Mouse (Mus musculus) Patski (cell line): ENCODE data around the gene Sft2d2. TPM values are rescaled to one million over a fixed set of nuclear protein-coding genes. Genes with fewer than 3 reads are reported as not detected.

Experiments used
- ATAC-seq: fragments of 100-300 bp; one replicate; pipeline ENCODE4 v1.8.0; 2021
- CTCF ChIA-PET: fragments of 350-600 bp; sonication (Branson Sonifier 250); formaldehyde crosslinking; loops from one replicate; lab custom pipeline; 2022; ENCODE audit warnings: inconsistent platforms; lab: Charles Lee
- POLR2A ChIA-PET: fragments of 350-600 bp; sonication (Branson Sonifier 250); formaldehyde crosslinking; loops from one replicate; lab custom pipeline; 2022; ENCODE audit warnings: antibody characterized with exemption, inconsistent platforms; lab: Charles Lee
- DNase-seq: peaks from one replicate; pipeline ENCODE4 v3.0.0-alpha.2; 2011; ENCODE audit warnings: low read depth, low spot score
- H3K27me3 ChIP-seq: fragments of 371-371 bp; one replicate; pipeline ENCODE4 v1.5.1; 2021
- CTCF ChIP-seq: fragments of 100-300 bp; IDR thresholded peaks from one replicate; pipeline ENCODE4 v1.5.1; 2021
- in situ Hi-C: fragments of 300-500 bp; cut with MboI; formaldehyde crosslinking; loops from 3 replicates; pipeline ENCODE4 v1.11.1; 2018; ENCODE audit warnings: low pct_unique_long_range_greater_than_20kb, mixed read lengths
- polyA plus RNA-seq: library from polyadenylated mRNA; unstranded; gene quantifications from one replicate; pipeline ENCODE4 v1.2.3, GENCODE M21; 2021

Sft2d2 gene
- 44.8 TPM for polyA plus RNA-seq

DNA sequence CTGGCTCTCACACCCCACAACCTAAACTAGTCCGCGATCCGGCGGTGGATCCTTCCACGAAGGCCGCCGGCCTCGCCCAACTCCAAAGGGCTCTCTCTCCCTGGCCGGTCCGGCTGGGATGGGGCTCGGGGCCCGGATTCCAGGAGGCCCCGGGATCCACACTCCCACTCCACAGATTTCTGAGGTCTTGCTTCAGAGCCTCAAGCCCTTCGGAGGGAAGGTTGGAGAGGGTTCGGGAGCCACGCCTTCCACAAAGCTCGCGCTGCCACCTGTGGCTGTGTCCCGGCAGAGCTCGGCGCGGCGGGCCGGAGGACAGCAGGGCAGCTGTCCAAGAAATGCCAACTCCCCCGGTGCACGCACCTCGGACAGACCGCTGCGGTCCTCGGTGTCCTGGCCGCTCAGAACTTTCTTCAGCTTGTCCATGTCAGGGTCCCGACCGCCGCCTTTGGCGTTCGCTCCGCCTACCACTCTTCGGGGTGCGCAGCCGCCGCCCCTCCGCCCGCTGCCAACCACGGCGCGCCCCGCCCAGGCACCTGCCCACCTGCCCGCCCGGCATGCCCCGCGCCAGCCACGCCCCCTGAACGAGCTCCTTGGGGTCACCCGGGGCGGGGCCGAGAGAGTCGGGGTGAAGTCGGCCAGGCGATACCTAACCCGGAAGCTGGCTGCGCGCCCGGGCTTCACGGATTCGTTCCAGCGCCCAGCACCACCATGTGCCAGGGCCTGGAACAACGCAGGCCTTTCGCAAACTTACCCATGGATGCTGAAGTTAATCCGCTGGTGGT is at the start of gene Sft2d2:
Gene Sft2d2 (minus strand): TSS at position 559 of the 782 bp plus-strand sequence.
- in situ Hi-C loops, result no loop called here
- POLR2A ChIA-PET, result no interaction called here
- peak; percentile 73 for ATAC-seq
- TF ChIP-seq CTCF, result no peak
- no peaks in the 10 kb centered on the region for H3K27me3 ChIP-seq
- peak; percentile 24 for DNase-seq
- CTCF ChIA-PET, result no interaction called here

DNA sequence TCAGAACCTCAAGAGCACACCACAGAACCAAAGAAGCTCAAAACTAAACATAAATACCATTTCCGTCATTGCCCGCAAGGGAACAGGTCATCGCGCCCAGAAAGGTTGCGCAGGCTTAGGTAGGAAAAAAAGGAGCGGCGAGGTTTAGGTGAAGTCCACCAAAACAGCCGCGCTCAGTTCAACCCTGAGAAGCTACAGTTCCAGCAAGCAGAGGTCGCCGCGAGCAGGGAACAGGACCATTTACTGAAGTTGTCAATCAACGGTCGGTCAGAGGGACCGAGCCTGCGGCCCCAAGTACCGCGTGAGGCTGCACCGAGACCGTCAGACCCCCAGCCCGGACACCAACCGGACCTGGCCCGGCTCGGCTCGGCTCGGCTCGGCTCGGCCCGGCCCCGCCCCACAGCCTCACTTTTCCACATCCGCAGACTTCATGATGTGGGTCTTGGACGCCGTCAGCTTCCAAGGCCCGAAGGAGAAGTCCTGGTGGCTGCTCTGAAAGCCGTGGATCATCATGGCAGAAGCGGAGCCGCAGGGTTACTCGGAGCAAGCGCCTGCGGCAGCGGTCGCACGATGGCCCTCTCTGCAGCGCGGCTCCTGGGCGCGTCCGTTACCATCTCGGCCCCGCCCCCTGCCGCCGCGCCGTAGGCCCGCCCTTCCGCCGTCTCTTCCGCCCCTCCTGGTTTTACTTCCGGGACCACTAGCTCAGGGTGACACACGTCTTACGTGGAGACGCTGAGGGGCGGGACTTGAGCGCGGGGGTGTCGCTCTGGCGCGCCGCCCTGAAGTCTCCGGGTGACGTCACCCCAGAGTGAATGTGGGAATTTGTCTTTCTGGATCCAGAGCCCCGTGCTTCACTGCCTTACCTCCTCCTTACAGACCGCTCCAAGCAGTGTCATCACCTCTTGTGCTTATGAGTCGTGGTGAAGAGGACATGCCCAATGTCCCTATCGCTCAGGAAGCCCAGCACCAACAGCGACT is 42.4 kb upstream of the Sft2d2 start, which contains the start of gene Tiprl:
Gene Tiprl (minus strand): TSS at position 676 of the 978 bp plus-strand sequence.
- peak; percentile 97 for ATAC-seq
- CTCF ChIA-PET, result no interaction called here
- H3K27me3 ChIP-seq, result no peaks in the 10 kb centered on the region
- peak; percentile 79 for DNase-seq
- TF ChIP-seq CTCF, result no peak
- in situ Hi-C loops, result loop anchor here (10.0 kb wide), 1 partner anchor 228 kb away; the partner anchor contains the start of genes Dcaf6 and Mpc2
- POLR2A ChIA-PET, result no interaction called here

DNA sequence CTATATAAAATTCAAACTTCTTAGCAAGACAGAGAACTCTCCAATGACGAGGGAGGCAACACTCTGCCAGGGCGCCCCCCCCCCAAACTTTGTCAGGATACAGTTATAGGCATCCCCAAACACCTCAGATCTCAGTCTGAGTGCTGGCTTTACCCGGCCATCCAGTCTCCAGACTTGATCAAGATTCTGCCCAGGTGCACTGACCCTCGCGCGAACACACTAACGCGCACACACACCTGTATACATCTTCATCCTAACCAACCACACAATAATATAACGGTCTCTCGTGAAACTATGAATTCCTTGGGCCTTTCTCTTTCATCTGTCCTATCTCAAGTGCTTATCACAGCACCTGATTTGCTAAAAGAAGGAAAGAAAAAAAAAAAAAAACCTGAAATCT is 41.6 kb upstream of the Sft2d2 start:
- H3K27me3 ChIP-seq, result no peaks in the 10 kb centered on the region
- no peak for ATAC-seq
- in situ Hi-C loops, result loop anchor here (10.0 kb wide), 1 partner anchor 229 kb away; the partner anchor contains the start of genes Dcaf6 and Mpc2
- ChIA-PET CTCF (no interaction called here), POLR2A (interaction anchor here (0.9 kb wide), 1 partner anchor 12 kb away, joined by 3 read pairs; no protein-coding TSS in a partner anchor)
- DNase-seq, result no peak
- TF ChIP-seq CTCF, result no peak

DNA sequence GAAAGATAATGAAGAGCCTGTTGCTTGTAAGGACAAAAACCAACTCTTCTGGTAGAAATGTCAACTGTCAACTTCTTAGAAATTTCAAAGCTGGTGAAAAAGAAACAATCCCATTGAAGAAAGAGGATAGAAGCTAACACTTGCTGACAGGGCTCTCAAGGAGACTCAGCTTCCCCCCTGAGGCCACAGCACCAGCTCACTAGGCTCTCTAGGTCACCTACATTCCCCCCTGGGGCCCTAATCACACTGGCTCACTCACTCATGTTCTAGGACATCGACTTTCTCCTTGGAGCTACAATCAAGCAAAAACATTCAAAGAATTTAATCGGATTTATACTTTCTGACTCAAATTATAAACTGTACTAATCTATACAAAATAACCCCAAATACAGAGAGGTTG is 39.6 kb upstream of the Sft2d2 start:
- DNase-seq (no peak), ATAC-seq (no peak)
- CTCF ChIA-PET, result no interaction called here
- in situ Hi-C loops, result loop anchor here (10.0 kb wide), 1 partner anchor 231 kb away; the partner anchor contains the start of genes Dcaf6 and Mpc2
- TF ChIP-seq CTCF, result no peak
- H3K27me3 ChIP-seq, result no peaks in the 10 kb centered on the region
- POLR2A ChIA-PET, result no interaction called here

- TF ChIP-seq CTCF, result peak; percentile 65
- in situ Hi-C loops, result loop anchor here (10.0 kb wide), 1 partner anchor 234 kb away; the partner anchor contains the start of genes Dcaf6 and Mpc2
Measured at GRCm38 (mm10) chr1:165230691-165231090, 36.5 kb upstream of the Sft2d2 start.

DNA sequence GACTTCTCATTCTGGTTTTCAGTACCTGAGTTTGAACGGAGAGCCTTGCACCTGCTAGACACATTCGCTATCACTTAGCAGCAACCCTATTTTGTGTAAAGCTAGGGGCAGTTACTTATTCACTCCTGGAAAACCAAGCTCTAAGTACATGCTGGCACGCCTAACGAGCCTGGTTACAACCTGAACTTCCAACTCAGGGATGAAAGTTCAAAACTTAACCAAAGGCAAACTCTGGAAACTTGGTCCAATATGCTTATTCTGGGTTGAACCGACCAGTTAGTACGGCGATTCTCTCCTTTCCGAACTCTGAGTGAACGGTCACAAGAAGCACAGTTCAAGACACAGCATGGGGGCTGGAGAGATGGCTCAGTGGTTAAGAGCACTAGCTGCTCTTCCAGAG is 35.3 kb upstream of the Sft2d2 start:
- ChIA-PET POLR2A (no interaction called here), CTCF (interaction anchor here (0.9 kb wide), 1 partner anchor 9 kb away, joined by 4 read pairs; no protein-coding TSS in a partner anchor)

More at GRCm38 (mm10) chr1:165230691-165231090, 36.5 kb upstream of the Sft2d2 start:
- DNase-seq (no peak), ATAC-seq (no peak)
- POLR2A ChIA-PET, result no interaction called here
- no peaks in the 10 kb centered on the region for H3K27me3 ChIP-seq
- CTCF ChIA-PET, result no interaction called here

GRCm38 (mm10) chr1:165217023-165217589 is 22.9 kb upstream of the Sft2d2 start:
- no peak for DNase-seq

More for the DNA sequence above, 35.3 kb upstream of the Sft2d2 start:
- H3K27me3 ChIP-seq, result no peaks in the 10 kb centered on the region
- no peak for DNase-seq
- in situ Hi-C loops, result no loop called here
- TF ChIP-seq CTCF, result no peak
- ATAC-seq, result no peak

DNA sequence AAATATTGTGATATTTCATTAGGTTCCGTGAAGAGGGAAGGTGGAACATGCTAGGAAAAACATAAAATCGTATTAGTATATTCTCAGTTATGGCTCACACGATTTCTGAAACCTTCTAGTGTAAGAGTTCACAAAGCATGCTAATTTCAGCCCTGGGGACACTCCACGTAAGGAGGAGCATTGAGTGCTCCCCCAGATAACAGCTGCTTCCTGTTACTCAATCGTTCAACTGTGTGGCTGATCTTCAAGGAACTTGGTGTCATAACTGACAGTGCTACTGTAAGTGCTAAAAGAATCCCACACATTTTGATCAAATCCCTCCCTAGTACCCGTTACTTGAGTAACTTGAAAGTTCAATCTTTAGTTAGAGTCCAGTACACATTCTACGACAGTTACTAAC is 21.6 kb upstream of the Sft2d2 start:
- H3K27me3 ChIP-seq, result no peaks in the 10 kb centered on the region
- POLR2A ChIA-PET, result interaction anchor here (0.7 kb wide), 1 partner anchor 87 kb away, joined by 3 read pairs; no protein-coding TSS in a partner anchor
- in situ Hi-C loops, result no loop called here
- no peak for TF ChIP-seq CTCF
- ATAC-seq (no peak), DNase-seq (no peak)
- CTCF ChIA-PET, result no interaction called here

More at GRCm38 (mm10) chr1:165217023-165217589, 22.9 kb upstream of the Sft2d2 start:
- no peak for TF ChIP-seq CTCF
- ChIA-PET POLR2A (no interaction called here), CTCF (no interaction called here)
- in situ Hi-C loops, result no loop called here
- no peaks in the 10 kb centered on the region for H3K27me3 ChIP-seq
- ATAC-seq, result no peak

DNA sequence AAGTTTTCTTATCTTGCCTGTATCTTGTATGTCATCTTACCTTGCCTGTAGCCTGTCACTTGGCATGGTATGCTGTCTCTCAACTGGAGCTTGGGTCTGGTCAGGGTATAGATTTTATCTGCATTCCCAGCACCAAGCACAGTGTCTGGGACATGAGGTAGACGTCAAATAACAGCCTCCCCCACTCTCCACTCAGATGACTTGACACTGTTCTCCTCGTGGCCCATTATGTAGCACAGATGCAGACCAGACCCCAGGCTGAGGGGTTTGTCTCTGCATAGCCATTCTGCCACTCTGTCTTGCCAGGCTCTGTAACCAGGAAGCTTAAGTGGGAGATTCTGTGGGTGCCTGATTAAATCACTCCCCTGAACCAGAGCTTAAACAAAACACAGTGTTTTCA is 11.4 kb upstream of the Sft2d2 start:
- no peak for TF ChIP-seq CTCF
- ChIA-PET CTCF (no interaction called here), POLR2A (no interaction called here)
- H3K27me3 ChIP-seq, result no peaks in the 10 kb centered on the region
- ATAC-seq, result no peak
- no peak for DNase-seq
- in situ Hi-C loops, result no loop called here

GRCm38 (mm10) chr1:165203488-165204035 is 9.3 kb upstream of the Sft2d2 start:
- ChIA-PET POLR2A (no interaction called here), CTCF (no interaction called here)
- TF ChIP-seq CTCF, result no peak
- no peaks in the 10 kb centered on the region for H3K27me3 ChIP-seq
- DNase-seq (no peak), ATAC-seq (no peak)
- in situ Hi-C loops, result no loop called here
